Mouse (Mus musculus) limb, embryonic 11.5 days (tissue): ENCODE data around the gene Scamp3. TPM values are rescaled to one million over a fixed set of nuclear protein-coding genes. Genes with fewer than 3 reads are reported as not detected.
"Not testable (repeated sequence)": the region's sequence is repeated elsewhere in the genome, so short reads cannot be mapped to it uniquely, and the experiment has no call there.

Experiments used
- ATAC-seq: fragments of 200-750 bp; cut with Nextera tagmentation; 2 replicates; pipeline ENCODE4 v1.8.0; 2017; ENCODE audit warnings: low read depth; ENCODE audit not compliant: insufficient number of reproducible peaks, low FRiP score, low TSS enrichment
- DNase-seq: peaks from one replicate; pipeline ENCODE4 v3.0.0-alpha.2; 2015; ENCODE audit warnings: low spot score
- H3K27ac ChIP-seq: fragments of 300-500 bp; sonication (generic); replicated peaks from 2 replicates; pipeline ENCODE4 v1.5.1; 2014; ENCODE audit warnings: low read depth, mild to moderate bottlenecking, low read length
- H3K27me3 ChIP-seq: fragments of 300-500 bp; sonication (generic); 2 replicates; pipeline ENCODE4 v1.6.1; 2014; ENCODE audit warnings: mild to moderate bottlenecking, low read length, mixed read lengths; ENCODE audit not compliant: control insufficient read depth, insufficient read depth
- H3K36me3 ChIP-seq: fragments of 300-500 bp; sonication (generic); 2 replicates; pipeline ENCODE4 v1.6.1; 2014; ENCODE audit warnings: mild to moderate bottlenecking, low read length, moderate library complexity, mixed read lengths; ENCODE audit not compliant: control insufficient read depth, insufficient read depth
- H3K4me1 ChIP-seq: fragments of 300-500 bp; sonication (generic); 2 replicates; pipeline ENCODE4 v1.6.1; 2014; ENCODE audit warnings: low read length, mixed read lengths; ENCODE audit not compliant: control insufficient read depth, insufficient read depth
- H3K4me2 ChIP-seq: fragments of 300-500 bp; sonication (generic); 2 replicates; pipeline ENCODE4 v1.6.1; 2014; ENCODE audit warnings: low read depth, mild to moderate bottlenecking, moderate library complexity; ENCODE audit not compliant: severe bottlenecking
- H3K4me3 ChIP-seq: fragments of 300-500 bp; sonication (generic); 2 replicates; pipeline ENCODE4 v1.5.1; 2014; ENCODE audit warnings: low read depth, low read length
- H3K9ac ChIP-seq: fragments of 300-500 bp; sonication (generic); 2 replicates; pipeline ENCODE4 v1.6.1; 2014; ENCODE audit warnings: mild to moderate bottlenecking, low read length
- H3K9me3 ChIP-seq: fragments of 300-500 bp; sonication (generic); 2 replicates; pipeline ENCODE4 v1.6.1; 2016; ENCODE audit warnings: low read length; ENCODE audit not compliant: control insufficient read depth
- WGBS: fragments of 180-500 bp; shearing (Covaris S2); extraction: QIAGEN DNeasy Blood & Tissue Kit; methylation state at CpG from one replicate; pipeline ENCODE4 v1.1.7; 2014; 5-methylcytosine and 5-hydroxymethylcytosine counted together
- polyA plus RNA-seq: library from polyadenylated mRNA; unstranded; fragments of >200 nt; fragmentation: Nextera tagmentation; extraction: Ambion mirVana; gene quantifications from 2 replicates; pipeline ENCODE4 v1.2.1, GENCODE M21; 2014

Gene Scamp3
- polyA plus RNA-seq, 1 experiment from 2014 or later = 107 TPM

DNA sequence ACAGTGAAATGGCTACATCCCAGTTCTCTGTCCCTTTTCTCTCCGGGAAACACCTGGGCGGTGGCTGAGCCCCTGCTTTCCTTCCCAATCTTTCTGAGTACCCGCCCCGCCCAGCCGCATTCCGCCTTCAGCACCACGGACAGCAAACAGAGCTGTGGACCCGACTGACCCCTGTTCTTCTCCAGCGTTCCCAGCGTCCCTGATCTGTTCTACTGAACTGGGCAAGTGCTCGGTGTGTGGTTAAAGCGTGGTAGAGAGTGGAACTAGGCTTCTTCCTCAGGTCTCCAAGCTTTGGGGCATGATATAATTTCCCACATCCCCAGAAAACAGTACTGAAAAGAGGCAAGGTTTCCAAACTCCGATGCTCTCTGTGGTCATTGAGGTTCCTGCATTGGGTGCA, 18.1 kb upstream of the Scamp3 start:
- Histone ChIP-seq H3K36me3 (no peaks in the 10 kb centered on the region), H3K27ac (no peak overlapping the region), H3K27me3 (peaks cover 7% of the 10 kb centered on the region; the same call in 1 of the 2 replicates), H3K9me3 (no peaks in the 10 kb centered on the region), H3K4me2 (peak overlapping the region; percentile 96), H3K4me3 (peak overlapping the region; percentile 45), H3K4me1 (peaks cover 12% of the 10 kb centered on the region), H3K9ac (no peak overlapping the region)
- ATAC-seq (no peak), DNase-seq (peak; percentile 86)
- under 1% methylated on average over 13 of the region's 13 CpGs for WGBS

DNA sequence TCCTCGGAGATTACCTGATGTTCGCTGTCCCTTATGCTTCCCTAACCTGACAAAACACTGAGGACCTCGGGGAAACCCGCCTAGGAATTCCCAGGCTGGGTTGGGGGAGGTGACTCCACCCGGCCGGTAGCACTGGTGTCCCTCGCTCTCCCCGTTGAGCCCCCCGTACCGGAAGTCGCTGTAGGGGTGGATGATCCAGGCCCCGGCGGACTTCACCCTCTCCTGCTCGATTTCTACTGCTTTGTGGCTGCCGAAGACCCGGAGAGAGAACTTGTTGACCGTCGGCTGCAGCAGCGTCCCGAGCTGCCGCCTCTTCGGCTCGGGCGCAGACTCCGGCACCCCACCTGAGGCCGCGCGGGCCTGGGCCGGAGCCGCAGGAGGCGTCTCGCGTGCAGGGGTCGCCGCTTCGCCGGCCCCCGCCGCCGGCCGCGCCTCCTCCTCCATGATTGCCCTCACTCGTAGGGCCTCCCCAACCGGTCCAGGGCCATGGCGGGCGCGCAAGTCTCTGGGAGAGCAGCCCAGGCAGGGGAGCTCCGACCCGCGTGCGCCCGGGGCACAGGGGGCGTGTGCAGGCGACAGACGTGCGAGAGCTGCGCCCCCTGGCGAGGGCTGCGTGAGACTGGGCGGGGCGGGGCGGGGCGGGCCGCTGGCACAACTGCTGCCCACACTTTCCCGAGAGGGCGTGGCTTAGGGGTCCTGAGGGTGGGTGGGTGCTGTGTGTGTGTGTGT, 17.5 kb upstream of the Scamp3 start, which contains the start of gene Hcn3:
Hcn3 (minus strand) TSS at position 581 of the 729 bp plus-strand sequence.
- H3K27ac ChIP-seq = no peak within 1 kb of the TSS
- no peaks in the 10 kb centered on the region for H3K9me3 ChIP-seq
- ATAC-seq = peak; percentile 67
- H3K4me2 ChIP-seq = peak within 1 kb of the TSS; percentile 96
- H3K4me3 ChIP-seq = peak within 1 kb of the TSS; percentile 45
- peaks cover 13% of the 10 kb centered on the region for H3K4me1 ChIP-seq
- under 1% methylated on average over 63 of the region's 66 CpGs for WGBS
- DNase-seq = peak; percentile 82
- H3K9ac ChIP-seq = peak within 1 kb of the TSS; percentile 55
- no peaks in the 10 kb centered on the region for H3K36me3 ChIP-seq
- H3K27me3 ChIP-seq = peaks cover 7% of the 10 kb centered on the region; the same call in 1 of the 2 replicates

DNA sequence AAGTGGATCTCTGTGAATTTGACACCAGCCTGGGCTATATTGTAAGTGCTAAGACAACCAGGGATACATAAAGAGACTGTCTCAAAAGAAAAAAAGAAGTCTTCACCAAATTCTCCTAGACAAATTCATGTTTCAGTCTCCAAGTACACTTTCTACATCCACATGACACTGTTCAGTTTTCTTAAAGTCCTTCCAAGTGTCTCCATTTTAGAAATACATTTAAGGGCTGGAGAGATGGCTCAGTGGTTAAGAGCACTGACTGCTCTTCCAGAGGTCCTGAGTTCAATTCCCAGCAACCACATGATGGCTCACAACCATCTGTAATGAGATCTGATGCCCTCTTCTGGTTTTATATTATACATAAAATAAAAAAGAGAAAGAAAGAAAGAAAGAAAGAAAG, 16.1 kb upstream of the Scamp3 start:
- not testable (repeated sequence) for H3K27ac ChIP-seq, H3K9ac ChIP-seq, H3K4me2 ChIP-seq, ATAC-seq, H3K36me3 ChIP-seq, H3K9me3 ChIP-seq, H3K4me3 ChIP-seq, DNase-seq, H3K27me3 ChIP-seq
- peaks cover 21% of the 10 kb centered on the region for H3K4me1 ChIP-seq

DNA sequence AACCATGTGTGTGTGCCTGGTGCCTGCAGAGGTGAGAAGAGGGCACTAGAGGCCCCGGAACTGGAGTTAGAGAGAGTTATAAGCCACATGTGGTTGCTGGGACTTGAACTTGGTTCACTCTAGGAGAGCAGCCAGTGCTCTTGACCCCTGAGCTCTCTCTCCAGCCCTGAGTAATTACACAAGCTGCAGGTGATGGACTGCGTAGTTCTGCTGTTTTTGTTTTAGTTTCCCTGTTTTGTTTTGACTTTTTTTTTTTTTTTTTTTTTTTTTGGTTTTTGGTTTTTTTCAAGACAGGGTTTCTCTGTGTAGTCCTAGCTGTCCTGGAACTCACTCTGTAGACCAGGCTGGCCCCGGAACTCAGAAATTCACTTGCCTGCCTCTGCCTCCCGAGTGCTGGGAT, 15.5 kb upstream of the Scamp3 start:
- H3K4me3 ChIP-seq = no peak overlapping the region
- H3K36me3 ChIP-seq = no peaks in the 10 kb centered on the region
- WGBS = 76% methylated on average over 4 of the region's 4 CpGs
- peaks cover 21% of the 10 kb centered on the region for H3K4me1 ChIP-seq
- ATAC-seq (no peak), DNase-seq (no peak)
- no peak overlapping the region for H3K27ac ChIP-seq
- no peaks in the 10 kb centered on the region for H3K9me3 ChIP-seq
- H3K9ac ChIP-seq = no peak overlapping the region
- H3K27me3 ChIP-seq = peaks cover 7% of the 10 kb centered on the region; the same call in 1 of the 2 replicates
- no peak overlapping the region for H3K4me2 ChIP-seq

DNA sequence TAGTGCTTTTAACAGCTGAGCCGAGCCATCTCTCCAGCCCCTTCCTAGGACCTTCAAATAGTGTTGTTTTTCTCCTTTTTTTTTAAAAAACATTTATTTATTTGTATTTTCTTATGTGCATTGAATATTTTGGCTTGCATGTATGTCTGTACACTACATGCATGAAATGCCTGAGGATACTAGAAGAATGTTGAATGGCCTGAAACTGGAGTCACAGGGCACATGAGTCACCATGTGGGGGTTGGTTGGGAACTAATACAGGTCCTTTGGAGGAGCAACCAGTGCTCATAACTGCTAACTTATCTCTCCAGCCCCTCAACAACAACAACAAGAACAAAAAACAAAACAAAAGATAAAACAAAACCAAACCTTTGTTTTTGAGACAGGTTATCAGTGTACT, 14.2 kb upstream of the Scamp3 start:
- Histone ChIP-seq H3K27me3 (peaks cover 7% of the 10 kb centered on the region; the same call in 1 of the 2 replicates), H3K4me2 (no peak overlapping the region), H3K36me3 (peaks cover under 1% of the 10 kb centered on the region; the same call in 1 of the 2 replicates), H3K9me3 (no peaks in the 10 kb centered on the region), H3K4me1 (peaks cover 21% of the 10 kb centered on the region), H3K27ac (no peak overlapping the region), H3K9ac (no peak overlapping the region), H3K4me3 (no peak overlapping the region)
- DNase-seq = no peak
- ATAC-seq = no peak
- WGBS = 56% methylated on average over 1 of the region's 1 CpGs

DNA sequence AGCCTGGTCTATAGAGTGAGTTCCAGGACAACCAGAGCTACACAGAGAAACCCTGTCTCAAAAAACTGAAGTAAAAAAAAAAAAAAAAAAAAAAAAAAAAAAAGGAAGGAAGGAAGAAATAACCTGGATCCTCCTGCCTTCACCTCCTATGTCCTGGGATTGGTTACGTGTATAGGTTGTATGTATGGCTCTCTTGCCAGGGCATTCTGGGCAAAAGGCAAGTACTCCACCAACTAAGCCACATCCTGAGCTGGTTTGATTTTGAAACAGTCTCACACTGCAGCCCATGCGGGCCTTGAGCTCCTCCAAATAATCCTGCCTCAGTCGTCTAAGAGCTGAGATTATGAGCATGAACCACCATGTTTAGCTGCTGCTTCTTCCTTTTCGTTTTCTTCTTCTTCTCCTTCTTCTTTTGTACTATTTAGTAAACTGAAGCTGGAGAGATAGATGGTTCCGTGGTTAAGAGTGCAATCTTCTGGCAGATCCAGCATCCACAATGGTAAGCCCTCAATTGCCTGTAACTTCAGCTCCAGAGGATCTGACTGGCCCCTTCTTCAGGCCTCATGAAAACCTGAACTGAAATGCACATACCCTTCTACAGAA, 13.5 kb upstream of the Scamp3 start:
- ATAC-seq (no peak), DNase-seq (no peak)
- H3K4me1 ChIP-seq = peaks cover 21% of the 10 kb centered on the region
- peak overlapping the region; percentile 76; the same call in 1 of the 2 replicates for H3K4me2 ChIP-seq
- peaks cover 5% of the 10 kb centered on the region for H3K36me3 ChIP-seq
- no peaks in the 10 kb centered on the region for H3K9me3 ChIP-seq
- peak overlapping the region; percentile 61 for H3K4me3 ChIP-seq
- H3K27ac ChIP-seq = no peak overlapping the region
- H3K9ac ChIP-seq = peak overlapping the region; percentile 8
- H3K27me3 ChIP-seq = peaks cover 7% of the 10 kb centered on the region; the same call in 1 of the 2 replicates
- 82% methylated on average over 5 of the region's 5 CpGs for WGBS

DNA sequence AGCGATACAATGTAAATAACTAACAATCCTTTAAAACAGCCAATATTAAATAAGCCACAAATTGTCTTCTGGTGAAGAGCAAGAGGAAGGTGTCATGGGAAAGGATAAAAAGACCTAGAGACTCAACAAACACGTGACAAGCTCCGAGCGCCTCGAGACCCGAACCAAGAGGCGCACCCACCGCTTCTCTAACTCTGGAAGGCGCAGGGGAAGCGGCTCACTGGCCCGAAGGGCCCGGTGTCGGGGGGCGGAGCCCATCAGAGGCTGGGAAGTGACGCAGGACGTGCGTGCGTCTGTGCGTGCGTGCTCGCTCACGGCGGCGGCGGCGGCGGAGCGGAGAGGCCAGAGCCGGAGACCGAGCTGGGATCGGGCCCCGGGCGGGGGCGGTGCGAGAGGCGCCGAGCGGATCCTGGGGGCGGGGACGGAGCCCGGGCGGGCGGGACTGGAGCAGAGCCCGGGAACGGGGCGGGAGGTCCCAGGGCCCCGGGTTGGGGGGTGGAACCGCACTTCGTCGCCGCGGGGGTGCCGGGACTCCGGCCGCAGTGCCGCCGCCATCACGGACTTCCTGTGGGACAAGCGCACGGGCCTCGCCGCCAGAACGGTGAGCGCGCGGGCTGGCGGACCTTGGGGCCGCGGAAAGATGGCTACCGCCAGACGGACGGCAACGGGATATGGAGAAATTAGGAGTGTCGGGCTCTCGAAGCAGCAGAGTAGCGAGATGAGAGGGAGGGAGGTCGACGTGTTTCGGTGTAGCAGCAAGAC, 12.6 kb upstream of the Scamp3 start, which contains the start of gene Clk2:
Clk2 (plus strand) TSS at position 290 of the 762 bp plus-strand sequence.
- no peaks in the 10 kb centered on the region for H3K9me3 ChIP-seq
- peak; percentile 95 for DNase-seq
- H3K4me1 ChIP-seq = peaks cover 19% of the 10 kb centered on the region
- peak within 1 kb of the TSS; percentile 92 for H3K9ac ChIP-seq
- peak; percentile 95 for ATAC-seq
- H3K4me3 ChIP-seq = peak within 1 kb of the TSS; percentile 61
- H3K27ac ChIP-seq = peak within 1 kb of the TSS; percentile 89
- H3K4me2 ChIP-seq = peak within 1 kb of the TSS; percentile 76
- WGBS = 1% methylated on average over 75 of the region's 79 CpGs
- H3K27me3 ChIP-seq = no peaks in the 10 kb centered on the region
- peaks cover 11% of the 10 kb centered on the region for H3K36me3 ChIP-seq

DNA sequence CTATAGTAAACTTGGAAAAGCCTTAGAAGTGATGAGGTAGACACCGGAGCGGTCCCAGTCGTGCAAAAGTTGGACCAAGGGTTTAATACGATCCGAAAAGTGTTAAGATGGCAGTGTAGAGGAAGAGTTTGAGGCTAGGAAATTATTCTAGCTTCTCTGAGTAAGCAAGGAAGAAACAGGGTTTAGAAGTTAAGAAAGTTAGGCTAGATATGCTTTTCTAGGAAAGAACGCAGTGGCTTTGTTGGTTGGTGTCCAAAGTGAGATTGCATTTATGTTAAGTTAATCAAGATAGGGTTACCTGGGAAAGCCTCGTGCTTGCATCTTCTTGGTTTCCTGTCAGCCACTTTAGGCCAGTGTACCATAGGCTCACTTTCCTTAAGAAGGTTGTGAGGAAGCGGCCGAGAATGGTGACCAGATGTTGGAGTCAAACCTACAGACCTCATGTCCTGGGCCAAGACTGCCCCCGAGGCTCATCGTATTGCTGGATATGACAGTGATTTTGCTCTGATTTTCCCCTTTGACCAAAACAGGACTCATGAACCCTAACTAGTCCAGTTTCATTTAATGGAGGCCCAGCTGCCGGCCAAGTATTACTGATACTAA, 11.9 kb upstream of the Scamp3 start:
- Histone ChIP-seq H3K4me1 (peaks cover 15% of the 10 kb centered on the region), H3K27me3 (no peaks in the 10 kb centered on the region), H3K36me3 (peaks cover 17% of the 10 kb centered on the region), H3K9ac (peak overlapping the region; percentile 92), H3K9me3 (no peaks in the 10 kb centered on the region), H3K4me2 (peak overlapping the region; percentile 76), H3K4me3 (peak overlapping the region; percentile 61), H3K27ac (peak overlapping the region; percentile 89)
- DNase-seq = no peak
- ATAC-seq = no peak
- WGBS = 18% methylated on average over 12 of the region's 12 CpGs
